Mouse (Mus musculus) midbrain, postnatal 0 days (tissue): ENCODE data around the gene Nav2. TPM values are rescaled to one million over a fixed set of nuclear protein-coding genes. Genes with fewer than 3 reads are reported as not detected.

Experiments
- ATAC-seq: fragments of 200-750 bp; cut with Nextera tagmentation; 2 replicates; pipeline ENCODE4 v1.8.0; 2017; ENCODE audit warnings: moderate number of reproducible peaks, mild to moderate bottlenecking, moderate TSS enrichment, moderate library complexity; ENCODE audit not compliant: low FRiP score
- DNase-seq: peaks from one replicate; pipeline ENCODE4 v3.0.0-alpha.2; 2015; ENCODE audit warnings: low spot score
- H3K27ac ChIP-seq: fragments of 300-500 bp; sonication (generic); 2 replicates; pipeline ENCODE4 v1.5.1; 2014; ENCODE audit warnings: low read depth, mild to moderate bottlenecking, low read length, mixed read lengths
- H3K27me3 ChIP-seq: fragments of 300-500 bp; sonication (generic); 2 replicates; pipeline ENCODE4 v1.6.1; 2014; ENCODE audit warnings: low read length, control low read depth, mixed read lengths; ENCODE audit not compliant: insufficient read depth
- H3K36me3 ChIP-seq: fragments of 300-500 bp; sonication (generic); 2 replicates; pipeline ENCODE4 v1.6.1; 2014; ENCODE audit warnings: low read length, control low read depth, mixed read lengths; ENCODE audit not compliant: insufficient read depth
- H3K4me1 ChIP-seq: fragments of 300-500 bp; sonication (generic); 2 replicates; pipeline ENCODE4 v1.6.1; 2014; ENCODE audit warnings: mild to moderate bottlenecking, control low read depth, antibody characterized with exemption, low read length, mixed read lengths; ENCODE audit not compliant: insufficient read depth
- H3K4me2 ChIP-seq: fragments of 300-500 bp; sonication (generic); 2 replicates; pipeline ENCODE4 v1.6.1; 2014; ENCODE audit warnings: low read depth, mild to moderate bottlenecking, low read length, mixed read lengths; ENCODE audit not compliant: poor library complexity, severe bottlenecking
- H3K4me3 ChIP-seq: fragments of 300-500 bp; sonication (generic); 2 replicates; pipeline ENCODE4 v1.5.1; 2014; ENCODE audit warnings: low read depth, mild to moderate bottlenecking, low read length, moderate library complexity
- H3K9ac ChIP-seq: fragments of 300-500 bp; sonication (generic); replicated peaks from 2 replicates; pipeline ENCODE4 v1.6.1; 2014; ENCODE audit warnings: mild to moderate bottlenecking, low read length, moderate library complexity, mixed read lengths; ENCODE audit not compliant: poor library complexity, severe bottlenecking
- H3K9me3 ChIP-seq: fragments of 300-500 bp; sonication (generic); 2 replicates; pipeline ENCODE4 v1.6.1; 2016; ENCODE audit warnings: low read length, control low read depth
- CTCF ChIP-seq: IDR thresholded peaks from 2 replicates; pipeline ENCODE4 v1.5.1; 2016; ENCODE audit warnings: antibody characterized with exemption, mild to moderate bottlenecking
- WGBS: fragments of 180-500 bp; shearing (Covaris S2); extraction: QIAGEN DNeasy Blood & Tissue Kit; methylation state at CpG from one replicate; pipeline ENCODE4 v1.1.7; 2014; 5-methylcytosine and 5-hydroxymethylcytosine counted together
- polyA plus RNA-seq: library from polyadenylated mRNA; unstranded; fragments of >200 nt; fragmentation: Nextera tagmentation; extraction: Ambion mirVana; gene quantifications from 2 replicates; pipeline ENCODE4 v1.2.1, GENCODE M21; 2015
- total RNA-seq: library from RNA; depleted of rRNA; stranded (reverse); fragments of >200 nt; gene quantifications from 2 replicates; pipeline ENCODE4 v1.2.3, GENCODE M21; 2014

Gene Nav2
- total and polyA plus RNA-seq, 2 experiments from 2014 or later, result 18.3 to 53.8 TPM

- TF ChIP-seq CTCF, result no peak
- under 1% methylated on average over 26 of the region's 26 CpGs for WGBS
- Histone ChIP-seq H3K9ac (no peak overlapping the region), H3K27me3 (peaks cover 51% of the 10 kb centered on the region), H3K4me3 (0 out of 2 replicates have a peak overlapping the region, but pooled peaks have one; percentile 3), H3K36me3 (no peaks in the 10 kb centered on the region), H3K4me1 (no peaks in the 10 kb centered on the region), H3K9me3 (no peaks in the 10 kb centered on the region), H3K4me2 (peak overlapping the region; percentile 46), H3K27ac (no peak overlapping the region)
- DNase-seq, result no peak
- no peak for ATAC-seq
Measured at GRCm38 (mm10) chr7:49634291-49635073, 726.0 kb downstream of the Nav2 start.

GRCm38 (mm10) chr7:49635074-49635621 lies 726.6 kb downstream of the Nav2 start:
- H3K4me2 ChIP-seq, result no peak overlapping the region
- no peak overlapping the region for H3K4me3 ChIP-seq
- H3K36me3 ChIP-seq, result no peaks in the 10 kb centered on the region
- no peak for ATAC-seq
- TF ChIP-seq CTCF, result no peak
- 1% methylated on average over 35 of the region's 35 CpGs for WGBS
- H3K9ac ChIP-seq, result no peak overlapping the region
- DNase-seq, result no peak
- no peak overlapping the region for H3K27ac ChIP-seq
- H3K4me1 ChIP-seq, result no peaks in the 10 kb centered on the region
- no peaks in the 10 kb centered on the region for H3K9me3 ChIP-seq
- H3K27me3 ChIP-seq, result peaks cover 53% of the 10 kb centered on the region

- H3K27ac ChIP-seq, result no peak overlapping the region
- 1% methylated on average over 22 of the region's 22 CpGs for WGBS
- H3K9ac ChIP-seq, result no peak overlapping the region
- no peaks in the 10 kb centered on the region for H3K36me3 ChIP-seq
- H3K4me1 ChIP-seq, result no peaks in the 10 kb centered on the region
- no peaks in the 10 kb centered on the region for H3K9me3 ChIP-seq
- ATAC-seq, result no peak
- no peak for DNase-seq
- H3K27me3 ChIP-seq, result peaks cover 55% of the 10 kb centered on the region
- peak overlapping the region; percentile 1; the same call in 1 of the 2 replicates for H3K4me3 ChIP-seq
- TF ChIP-seq CTCF, result no peak
- H3K4me2 ChIP-seq, result no peak overlapping the region
Measured at GRCm38 (mm10) chr7:49635971-49636370, 727.5 kb downstream of the Nav2 start.

GRCm38 (mm10) chr7:49636491-49637115 lies 728.1 kb downstream of the Nav2 start, which contains the start of gene Dbx1:
Dbx1 (minus strand) TSS chr7:49636849.
- under 1% methylated on average over 32 of the region's 33 CpGs for WGBS
- Histone ChIP-seq H3K36me3 (no peaks in the 10 kb centered on the region), H3K9me3 (no peaks in the 10 kb centered on the region), H3K9ac (no peak within 1 kb of the TSS), H3K4me2 (no peak within 1 kb of the TSS), H3K27ac (no peak within 1 kb of the TSS), H3K4me3 (peak within 1 kb of the TSS; percentile 1; the same call in 1 of the 2 replicates), H3K4me1 (no peaks in the 10 kb centered on the region), H3K27me3 (peaks cover 56% of the 10 kb centered on the region)
- DNase-seq (no peak), ATAC-seq (no peak)
- TF ChIP-seq CTCF, result no peak

GRCm38 (mm10) chr7:49637281-49637680 lies 728.8 kb downstream of the Nav2 start:
- H3K27me3 ChIP-seq, result peaks cover 53% of the 10 kb centered on the region
- 2% methylated on average over 9 of the region's 9 CpGs for WGBS
- no peak overlapping the region for H3K4me3 ChIP-seq
- H3K27ac ChIP-seq, result no peak overlapping the region
- no peak overlapping the region for H3K9ac ChIP-seq
- DNase-seq (no peak), ATAC-seq (no peak)
- no peak overlapping the region for H3K4me2 ChIP-seq
- no peaks in the 10 kb centered on the region for H3K36me3 ChIP-seq
- H3K9me3 ChIP-seq, result no peaks in the 10 kb centered on the region
- no peak for TF ChIP-seq CTCF
- H3K4me1 ChIP-seq, result no peaks in the 10 kb centered on the region
